Mouse (Mus musculus) liver, postnatal 0 days (tissue): ENCODE measurements around the gene Senp3. TPM values are rescaled to one million over a fixed set of nuclear protein-coding genes. Genes with fewer than 3 reads are reported as not detected.

Experiments
- ATAC-seq: fragments of 200-750 bp; cut with Nextera tagmentation; 2 replicates; pipeline ENCODE4 v1.8.0; 2017; ENCODE audit warnings: mild to moderate bottlenecking, moderate library complexity
- DNase-seq: peaks from one replicate; pipeline ENCODE4 v3.0.0-alpha.2; 2016
- H3K27ac ChIP-seq: fragments of 300-500 bp; sonication (generic); 2 replicates; pipeline ENCODE4 v1.5.1; 2014; ENCODE audit warnings: antibody characterized with exemption, moderate library complexity, mild to moderate bottlenecking, low read depth
- H3K27me3 ChIP-seq: fragments of 300-500 bp; sonication (generic); 2 replicates; pipeline ENCODE4 v1.6.1; 2014; ENCODE audit warnings: low read length, control low read depth, mixed read lengths; ENCODE audit not compliant: insufficient read depth
- H3K36me3 ChIP-seq: fragments of 300-500 bp; sonication (generic); replicated peaks from 2 replicates; pipeline ENCODE4 v1.6.1; 2014; ENCODE audit warnings: mild to moderate bottlenecking, control low read depth, low read length, moderate library complexity, mixed read lengths; ENCODE audit not compliant: insufficient read depth
- H3K4me1 ChIP-seq: fragments of 300-500 bp; sonication (generic); 2 replicates; pipeline ENCODE4 v1.6.1; 2014; ENCODE audit warnings: antibody characterized with exemption, mild to moderate bottlenecking, control low read depth; ENCODE audit not compliant: insufficient read depth
- H3K4me2 ChIP-seq: fragments of 300-500 bp; sonication (generic); 2 replicates; pipeline ENCODE4 v1.6.1; 2014; ENCODE audit warnings: low read depth, mild to moderate bottlenecking, low read length, moderate library complexity, mixed read lengths
- H3K4me3 ChIP-seq: fragments of 300-500 bp; sonication (generic); 2 replicates; pipeline ENCODE4 v1.5.1; 2014; ENCODE audit warnings: low read depth, low read length
- H3K9ac ChIP-seq: fragments of 300-500 bp; sonication (generic); replicated peaks from 2 replicates; pipeline ENCODE4 v1.6.1; 2014; ENCODE audit warnings: mild to moderate bottlenecking, moderate library complexity
- H3K9me3 ChIP-seq: fragments of 300-500 bp; sonication (generic); 2 replicates; pipeline ENCODE4 v1.6.1; 2016; ENCODE audit warnings: mild to moderate bottlenecking, control low read depth, low read length, mixed read lengths
- CTCF ChIP-seq: sonication (generic); IDR thresholded peaks from 2 replicates; pipeline ENCODE4 v1.5.1; 2016; ENCODE audit warnings: antibody characterized with exemption, low read depth
- EP300 ChIP-seq: IDR thresholded peaks from 2 replicates; pipeline ENCODE4 v1.6.1; 2016; ENCODE audit warnings: antibody characterized with exemption, low read depth, mild to moderate bottlenecking
- WGBS: fragments of 180-500 bp; shearing (Covaris S2); extraction: QIAGEN DNeasy Blood & Tissue Kit; methylation state at CpG from one replicate; pipeline ENCODE4 v1.1.7; 2014; ENCODE audit not compliant: insufficient replicate concordance; 5-methylcytosine and 5-hydroxymethylcytosine counted together
- polyA plus RNA-seq: library from polyadenylated mRNA; unstranded; fragments of >200 nt; fragmentation: Nextera tagmentation; extraction: Ambion mirVana; gene quantifications from 2 replicates; pipeline ENCODE4 v1.2.1, GENCODE M21; 2015

Senp3 gene
- polyA plus RNA-seq, 1 experiment from 2014 or later = 14.5 TPM

DNA sequence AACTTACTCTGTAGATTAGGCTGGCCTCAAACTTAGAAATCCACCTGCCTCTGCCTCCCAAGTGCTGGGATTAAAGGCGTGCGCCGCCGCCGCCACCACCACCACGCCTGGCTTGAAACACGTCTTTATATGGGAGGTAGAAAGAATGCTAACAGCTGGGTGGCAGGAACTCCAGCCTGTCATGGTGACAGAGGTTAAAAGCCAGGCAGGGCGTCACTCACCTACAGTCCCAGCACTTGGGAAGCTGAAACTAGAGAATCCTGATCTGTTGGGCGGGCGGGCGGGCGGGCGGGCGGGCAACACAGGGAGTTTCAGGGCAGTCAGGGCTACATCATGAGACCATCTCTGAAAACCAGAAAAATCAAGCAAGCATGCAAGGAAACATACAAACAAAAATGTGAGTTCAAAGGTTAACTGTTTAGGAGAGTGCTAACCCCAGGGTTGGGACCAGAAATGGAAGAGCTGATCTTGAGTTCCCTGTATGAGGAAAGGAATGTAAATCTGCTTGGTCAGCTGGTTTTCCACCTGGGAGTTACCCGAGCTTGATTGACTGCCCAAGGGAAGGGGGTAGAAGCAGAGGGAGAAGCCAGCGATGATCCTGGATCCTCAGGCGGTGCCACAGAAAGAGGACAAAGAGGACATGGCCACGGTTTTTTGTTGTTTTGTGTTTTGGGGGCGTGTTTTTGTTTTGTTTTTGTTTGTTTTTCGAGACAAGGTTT, 31.2 kb upstream of the Senp3 start:
- H3K9me3 ChIP-seq = no peaks in the 10 kb centered on the region
- H3K4me3 ChIP-seq = no peak overlapping the region
- H3K27ac ChIP-seq = no peak overlapping the region
- peaks cover 21% of the 10 kb centered on the region for H3K4me1 ChIP-seq
- no peak for DNase-seq
- H3K36me3 ChIP-seq = no peaks in the 10 kb centered on the region
- no peak overlapping the region for H3K4me2 ChIP-seq
- ATAC-seq = no peak
- no peaks in the 10 kb centered on the region for H3K27me3 ChIP-seq
- 90% methylated on average over 20 of the region's 20 CpGs for WGBS
- no peak overlapping the region for H3K9ac ChIP-seq
- TF ChIP-seq CTCF = no peak
- TF ChIP-seq EP300 = no peak

DNA sequence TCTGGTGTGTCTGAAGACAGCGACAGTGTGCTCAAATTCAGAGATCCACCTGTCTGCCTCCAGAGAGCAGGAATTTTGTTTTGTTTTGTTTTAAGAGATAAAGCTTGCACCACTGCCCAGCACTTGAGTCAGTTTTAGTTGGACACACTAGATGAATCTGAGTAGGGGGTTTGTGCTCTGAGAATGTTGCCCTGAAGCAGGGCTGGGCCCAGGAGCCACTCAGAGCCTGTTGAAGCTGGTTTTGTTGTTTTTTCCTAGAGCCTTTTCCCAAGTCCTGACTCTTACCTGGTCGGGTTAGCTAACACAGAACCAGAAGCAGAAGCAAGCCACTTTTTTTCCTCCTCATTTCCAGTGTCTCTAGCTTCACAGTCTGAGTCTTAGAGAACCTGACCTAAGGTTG, 29.2 kb upstream of the Senp3 start:
- no peaks in the 10 kb centered on the region for H3K9me3 ChIP-seq
- H3K4me3 ChIP-seq = no peak overlapping the region
- no peak for DNase-seq
- H3K36me3 ChIP-seq = no peaks in the 10 kb centered on the region
- TF ChIP-seq EP300 = no peak
- TF ChIP-seq CTCF = no peak
- ATAC-seq = no peak
- no peak overlapping the region for H3K9ac ChIP-seq
- H3K27ac ChIP-seq = no peak overlapping the region
- peaks cover 23% of the 10 kb centered on the region for H3K4me1 ChIP-seq
- WGBS = 72% methylated on average over 2 of the region's 2 CpGs
- H3K4me2 ChIP-seq = no peak overlapping the region
- no peaks in the 10 kb centered on the region for H3K27me3 ChIP-seq

DNA sequence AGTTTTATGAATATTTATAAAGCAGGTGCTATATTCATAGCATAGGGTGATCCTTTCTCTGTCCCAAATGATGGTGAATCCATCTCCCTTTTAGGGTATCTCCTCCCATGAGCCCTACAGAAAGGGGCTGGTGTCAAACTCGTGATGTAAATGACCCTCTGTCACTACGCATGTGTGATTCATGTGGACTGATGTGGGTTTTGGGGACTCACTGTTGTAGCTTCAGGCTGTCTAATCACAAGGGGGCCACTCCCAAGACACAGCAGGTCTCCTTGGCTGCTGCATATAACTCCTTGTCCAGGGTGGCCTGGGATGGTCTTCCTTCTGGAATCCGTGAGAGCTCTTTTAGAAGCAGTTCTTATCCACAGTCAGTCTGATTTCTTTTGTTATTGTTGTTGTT, 28.6 kb upstream of the Senp3 start:
- Histone ChIP-seq H3K4me3 (no peak overlapping the region), H3K9me3 (no peaks in the 10 kb centered on the region), H3K4me2 (no peak overlapping the region), H3K4me1 (peaks cover 17% of the 10 kb centered on the region), H3K27me3 (no peaks in the 10 kb centered on the region), H3K9ac (no peak overlapping the region), H3K27ac (no peak overlapping the region), H3K36me3 (no peaks in the 10 kb centered on the region)
- 77% methylated on average over 3 of the region's 3 CpGs for WGBS
- DNase-seq (no peak), ATAC-seq (no peak)
- no peak for TF ChIP-seq CTCF
- no peak for TF ChIP-seq EP300

DNA sequence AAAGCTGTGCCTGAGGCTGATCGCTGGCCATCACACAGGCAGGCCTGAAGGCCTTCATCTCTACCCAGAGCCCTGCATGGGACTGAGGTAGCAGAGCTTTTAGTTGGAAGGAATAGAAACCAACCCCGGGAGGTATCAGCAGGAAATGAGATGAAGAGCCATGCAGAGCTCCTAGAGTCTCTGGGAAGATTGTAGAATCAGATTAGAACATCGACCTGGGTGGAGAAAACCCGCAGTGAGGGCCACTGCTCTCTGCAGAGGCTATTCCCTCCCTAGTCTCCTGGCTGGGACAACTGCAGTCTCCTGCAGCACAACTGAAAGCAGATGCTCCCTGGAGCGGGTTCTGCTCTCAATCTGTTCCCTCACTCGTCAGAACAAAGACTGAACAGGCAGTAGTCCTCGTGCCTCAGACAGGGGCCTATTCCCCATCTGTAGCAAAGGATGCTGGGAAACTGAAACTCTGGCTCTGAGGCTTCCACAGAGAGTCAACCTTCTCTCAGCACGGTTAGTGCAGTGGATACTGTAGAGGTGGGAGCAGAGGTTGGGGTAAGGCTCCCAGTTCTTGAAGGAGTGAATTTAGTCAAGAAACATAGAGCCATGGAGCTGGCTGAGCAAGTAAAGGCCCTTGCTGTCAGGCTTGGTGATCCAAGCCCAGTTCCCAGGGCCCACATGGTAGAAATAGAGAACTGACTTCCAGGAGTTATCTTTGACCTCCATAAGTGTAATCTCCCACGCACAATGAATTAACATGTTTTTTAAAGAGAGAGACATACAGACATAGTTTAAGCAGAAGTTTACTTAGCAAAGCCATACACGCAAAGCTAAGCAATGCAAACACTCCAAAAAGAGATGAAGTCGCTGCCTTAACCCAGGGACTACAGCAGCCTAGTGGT, 27.9 kb upstream of the Senp3 start:
- H3K9ac ChIP-seq = no peak overlapping the region
- TF ChIP-seq CTCF = no peak
- no peak for TF ChIP-seq EP300
- H3K4me3 ChIP-seq = no peak overlapping the region
- H3K4me2 ChIP-seq = no peak overlapping the region
- no peaks in the 10 kb centered on the region for H3K27me3 ChIP-seq
- H3K27ac ChIP-seq = no peak overlapping the region
- peaks cover 15% of the 10 kb centered on the region; the same call in 1 of the 2 replicates for H3K4me1 ChIP-seq
- H3K9me3 ChIP-seq = no peaks in the 10 kb centered on the region
- no peak for ATAC-seq
- 56% methylated on average over 11 of the region's 11 CpGs for WGBS
- no peaks in the 10 kb centered on the region for H3K36me3 ChIP-seq
- DNase-seq = no peak

DNA sequence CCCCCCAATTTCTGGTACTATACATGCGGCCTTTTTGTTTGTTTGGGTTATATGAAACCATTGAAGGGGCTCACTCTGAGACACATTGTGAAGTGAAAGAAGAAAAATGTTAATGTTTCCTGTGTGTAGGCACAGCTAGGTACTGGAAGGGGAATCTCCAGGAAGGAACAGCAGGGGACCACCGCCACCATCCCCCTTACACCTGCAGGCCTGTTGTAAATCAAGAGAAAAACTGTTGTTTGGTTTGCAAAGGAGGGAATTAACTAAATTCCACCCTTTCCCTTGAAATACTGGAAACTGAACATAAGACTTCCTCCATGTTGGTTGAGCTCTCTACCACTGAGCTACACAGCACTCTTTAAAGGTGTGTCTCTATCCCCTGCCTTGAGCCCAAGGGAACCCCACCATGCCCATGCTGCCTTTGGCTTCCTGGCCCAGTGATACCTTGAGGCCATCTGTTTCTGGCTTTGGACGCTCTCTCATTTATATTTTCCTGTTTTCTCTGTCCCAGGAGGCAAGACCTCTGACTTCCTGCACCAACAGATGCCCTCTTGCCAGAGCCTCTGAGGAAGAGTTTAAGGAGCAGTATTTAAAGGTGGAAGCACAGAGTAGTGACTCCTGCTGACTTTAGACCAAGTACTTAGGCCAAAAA, 26.9 kb upstream of the Senp3 start:
- H3K27ac ChIP-seq = no peak overlapping the region
- no peak overlapping the region for H3K9ac ChIP-seq
- no peaks in the 10 kb centered on the region for H3K36me3 ChIP-seq
- no peak overlapping the region for H3K4me3 ChIP-seq
- TF ChIP-seq CTCF (no peak), EP300 (no peak)
- H3K9me3 ChIP-seq = no peaks in the 10 kb centered on the region
- ATAC-seq (no peak), DNase-seq (no peak)
- 84% methylated on average over 3 of the region's 3 CpGs for WGBS
- H3K27me3 ChIP-seq = no peaks in the 10 kb centered on the region
- H3K4me1 ChIP-seq = peaks cover 15% of the 10 kb centered on the region; the same call in 1 of the 2 replicates
- H3K4me2 ChIP-seq = no peak overlapping the region

DNA sequence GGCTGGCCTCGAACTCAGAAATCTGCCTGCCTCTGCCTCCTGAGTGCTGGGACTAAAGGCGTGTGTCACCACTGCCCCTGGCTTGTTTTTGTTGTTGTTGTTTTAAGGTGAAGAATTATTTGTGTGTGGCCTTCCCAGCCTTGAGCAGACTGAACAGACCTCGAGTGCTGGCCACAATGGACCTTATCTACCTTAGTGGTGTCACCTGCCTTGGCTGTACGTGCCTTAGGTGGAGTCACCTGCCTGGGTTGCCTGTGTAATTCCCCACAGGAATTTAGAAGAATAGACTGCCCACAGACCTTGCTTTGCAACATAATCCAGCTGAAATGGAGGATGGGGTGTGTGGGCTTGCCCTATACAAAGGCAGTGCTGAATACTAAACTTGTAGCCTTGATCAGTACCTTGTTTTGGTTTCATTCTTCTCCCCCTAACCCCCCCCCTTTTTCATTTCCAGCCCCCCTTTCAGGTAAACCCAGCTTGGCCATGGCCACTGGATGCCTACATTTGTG, 26.0 kb upstream of the Senp3 start:
- WGBS = 85% methylated on average over 4 of the region's 4 CpGs
- no peaks in the 10 kb centered on the region for H3K36me3 ChIP-seq
- DNase-seq = no peak
- TF ChIP-seq EP300 (no peak), CTCF (no peak)
- H3K4me1 ChIP-seq = peaks cover 15% of the 10 kb centered on the region; the same call in 1 of the 2 replicates
- H3K27me3 ChIP-seq = no peaks in the 10 kb centered on the region
- no peak overlapping the region for H3K9ac ChIP-seq
- H3K4me3 ChIP-seq = no peak overlapping the region
- no peak overlapping the region for H3K4me2 ChIP-seq
- no peak overlapping the region for H3K27ac ChIP-seq
- H3K9me3 ChIP-seq = no peaks in the 10 kb centered on the region
- ATAC-seq = no peak
